Mouse (Mus musculus) left cerebral cortex, adult 2 months (tissue): ENCODE data around the gene Ly6g6d. TPM values are rescaled to one million over a fixed set of nuclear protein-coding genes. Genes with fewer than 3 reads are reported as not detected.
"Not testable (repeated sequence)": the region's sequence is repeated elsewhere in the genome, so short reads cannot be mapped to it uniquely, and the experiment has no call there.

Experiments used
- DNase-seq, 2 experiments: peaks; one replicate each; pipeline ENCODE4 v3.0.0; 2021 to 2022; ENCODE audit warnings: low spot score in 2 of 2, mixed read lengths in 1 of 2; ENCODE audit errors: extremely low spot score in 1 of 2
- H3K27ac ChIP-seq: fragments of 200-600 bp; 2 replicates; pipeline ENCODE4 v1.8.1; 2022
- H3K4me3 ChIP-seq: fragments of 200-600 bp; 2 replicates; pipeline ENCODE4 v1.8.1; 2022
- CTCF ChIP-seq: fragments of 200-600 bp; IDR thresholded peaks from 2 replicates; pipeline ENCODE4 v1.8.1; 2022; ENCODE audit warnings: antibody characterized with exemption, mild to moderate bottlenecking, moderate library complexity
- intact Hi-C: fragments of 180-260 bp; cut with DNase I; formaldehyde crosslinking; loops from one replicate; pipeline ENCODE4 v1.15.1; 2025
- total RNA-seq, 2 experiments: library from RNA; stranded (reverse); gene quantifications; 2 replicates each; pipeline ENCODE4 v1.2.3; 2021

Gene Ly6g6d
- total RNA-seq, 2 experiments from 2014 or later = 0.70 to 1.1 TPM

DNA sequence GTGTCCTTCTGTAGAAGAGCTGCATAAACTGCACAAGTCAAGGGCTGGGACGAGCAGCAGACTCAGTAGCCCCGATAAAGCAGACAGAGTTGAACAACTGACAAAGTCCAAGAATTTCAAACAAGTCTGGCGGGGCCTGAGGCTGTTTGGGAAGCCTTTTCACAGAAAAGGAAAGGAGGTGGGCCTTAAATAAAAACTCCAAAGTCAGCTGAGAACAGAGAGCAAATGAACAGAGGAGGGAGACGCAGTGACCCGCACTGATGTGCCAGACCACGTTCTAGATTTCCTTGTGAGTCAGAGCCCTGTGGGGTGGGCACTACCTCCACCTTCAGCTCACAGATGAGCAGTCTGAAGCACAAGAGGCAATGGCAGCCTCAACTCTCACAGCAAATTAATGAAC lies 43.0 kb downstream of the Ly6g6d start:
- no peak overlapping the region for H3K4me3 ChIP-seq
- H3K27ac ChIP-seq = no peak overlapping the region
- no peak for DNase-seq
- intact Hi-C loops = no loop called here
- no peak for TF ChIP-seq CTCF

DNA sequence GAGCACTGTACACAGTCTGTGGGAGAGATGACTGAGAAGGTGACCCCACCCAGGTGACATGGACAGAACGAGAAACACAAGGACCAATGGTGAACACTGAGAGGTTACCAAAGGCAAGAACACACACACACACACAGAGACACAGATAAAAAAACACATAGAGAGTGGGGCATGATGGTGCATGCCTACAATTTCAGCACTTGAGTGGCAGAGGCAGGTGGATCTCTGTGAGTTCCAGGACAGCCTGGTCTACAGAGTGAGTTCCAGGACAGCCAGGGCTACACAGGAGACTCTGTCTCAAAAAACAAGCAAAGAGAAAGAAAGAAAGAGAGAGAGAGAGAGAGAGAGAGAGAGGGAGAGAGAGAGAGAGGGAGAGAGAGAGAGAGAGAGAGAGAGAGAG lies 44.2 kb downstream of the Ly6g6d start:
- intact Hi-C loops, H3K27ac ChIP-seq, H3K4me3 ChIP-seq, DNase-seq: not testable (repeated sequence)

DNA sequence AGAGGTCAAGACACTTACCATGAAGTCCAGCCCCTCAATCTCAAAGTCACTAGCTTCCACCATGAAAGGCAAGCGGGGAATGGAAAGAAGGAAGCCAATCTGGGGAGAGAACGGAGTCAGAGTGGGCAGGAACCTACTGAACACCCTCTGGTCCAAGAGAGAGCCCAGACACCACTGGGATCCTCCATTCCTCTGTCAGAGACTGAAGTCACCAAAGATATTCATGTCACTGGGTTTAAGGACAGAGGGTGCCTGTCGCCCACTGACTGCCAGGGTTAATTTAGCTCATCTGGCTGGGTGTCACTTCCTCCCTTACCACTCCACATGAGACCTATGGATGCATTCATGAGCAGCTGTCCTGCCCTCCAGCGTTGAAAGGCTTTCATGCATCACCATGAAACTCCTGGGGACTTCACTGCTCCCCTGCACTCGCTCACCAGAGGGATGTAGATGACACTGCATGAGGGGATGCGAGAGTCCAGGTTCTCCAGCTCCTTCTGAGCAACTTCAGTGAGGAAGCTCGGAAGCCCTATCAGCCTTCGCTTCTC lies 45.5 kb downstream of the Ly6g6d start:
- Histone ChIP-seq H3K4me3 (no peak overlapping the region), H3K27ac (no peak overlapping the region)
- TF ChIP-seq CTCF = no peak
- intact Hi-C loops = no loop called here
- no peak for DNase-seq

DNA sequence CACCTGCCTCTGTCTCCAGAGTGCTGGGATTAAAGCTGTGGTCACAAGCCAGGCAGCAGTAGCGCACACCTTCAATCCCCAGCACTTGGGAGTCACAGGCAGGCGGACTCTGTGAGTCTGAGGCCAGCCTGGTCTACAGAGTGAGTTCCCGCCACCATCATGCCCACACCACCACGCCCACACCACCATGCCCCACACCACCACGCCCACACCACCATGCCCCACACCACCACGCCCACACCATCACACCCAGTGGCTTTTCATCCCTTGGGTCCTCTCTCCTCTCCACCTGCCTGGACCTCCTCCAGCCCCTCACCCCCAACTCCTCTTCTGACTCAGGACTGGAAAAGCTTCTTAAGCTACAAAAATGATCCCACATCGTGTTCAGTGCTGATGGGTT lies 46.0 kb downstream of the Ly6g6d start:
- DNase-seq = no peak
- intact Hi-C loops = no loop called here
- no peak overlapping the region for H3K4me3 ChIP-seq
- no peak for TF ChIP-seq CTCF
- H3K27ac ChIP-seq = no peak overlapping the region

DNA sequence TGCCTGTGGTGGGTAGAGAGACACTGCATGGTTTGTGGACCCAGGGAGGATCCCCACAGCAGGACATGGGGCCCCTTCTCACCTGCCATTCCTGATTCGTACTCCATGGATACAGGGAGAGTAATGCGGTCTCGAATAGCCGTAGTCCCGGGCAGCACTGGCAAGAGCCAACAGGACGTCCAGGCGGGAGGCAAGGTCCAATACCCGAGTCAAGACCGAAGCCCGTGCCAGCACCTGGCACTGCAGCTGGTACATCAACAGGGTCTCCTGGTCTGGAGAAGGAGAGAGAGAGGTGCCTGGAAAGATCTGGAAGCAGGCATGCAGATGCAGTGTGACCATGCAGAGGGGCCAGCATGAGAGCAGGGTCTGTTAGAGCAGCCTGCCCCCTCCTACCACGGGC lies 46.6 kb downstream of the Ly6g6d start:
- intact Hi-C loops = no loop called here
- H3K4me3 ChIP-seq = no peak overlapping the region

DNA sequence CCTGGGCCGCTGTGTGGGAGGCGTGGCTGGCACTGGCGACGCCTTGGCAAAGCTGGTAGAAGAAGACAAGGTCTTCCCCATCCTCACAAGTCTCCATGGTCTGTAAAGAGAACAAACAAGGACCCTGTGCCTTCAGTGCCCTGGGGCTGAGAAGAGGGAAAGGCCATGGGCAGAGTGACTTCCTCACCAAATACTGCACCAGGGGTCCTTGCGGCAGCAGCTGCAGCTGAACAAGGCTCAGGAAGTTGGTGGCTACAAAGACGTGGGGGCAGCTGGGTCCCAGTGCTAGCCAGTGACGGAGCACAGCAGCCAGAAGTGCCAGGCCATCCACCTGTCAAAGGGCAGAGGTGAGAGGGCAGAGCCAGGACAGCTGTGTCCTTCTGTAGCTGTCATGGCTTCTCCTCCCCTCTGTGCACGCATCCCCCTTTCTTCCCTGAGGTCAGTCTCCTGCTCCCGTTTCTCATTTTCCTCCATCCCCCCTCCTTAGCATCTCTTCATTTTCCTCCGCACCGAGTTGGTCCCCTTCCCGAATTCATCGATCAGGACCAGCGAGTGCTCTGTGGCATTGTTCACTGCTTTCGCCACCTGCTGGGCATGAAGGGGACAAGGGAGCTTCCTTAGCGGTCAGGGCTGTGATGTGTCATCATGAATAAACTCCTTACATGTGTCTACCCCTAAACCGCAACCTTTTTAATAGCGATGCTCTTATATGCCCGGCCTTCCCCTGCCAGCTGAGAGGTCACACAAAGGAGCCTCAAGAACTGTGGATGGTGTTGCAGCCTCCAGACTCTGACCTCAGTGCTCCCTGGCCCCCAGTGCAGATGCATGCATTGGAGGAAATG lies 48.0 kb downstream of the Ly6g6d start:
- Histone ChIP-seq H3K27ac (no peak overlapping the region), H3K4me3 (no peak overlapping the region)
- no peak for DNase-seq
- intact Hi-C loops = loop anchor here (10.0 kb wide), 1 partner anchor 205 kb away; the partner anchor contains the start of genes Atp6v1g2 and Nfkbil1
- TF ChIP-seq CTCF = peak; percentile 51

More for the DNA sequence above, 46.6 kb downstream of the Ly6g6d start:
- no peak overlapping the region for H3K27ac ChIP-seq
- no peak for DNase-seq
- no peak for TF ChIP-seq CTCF

DNA sequence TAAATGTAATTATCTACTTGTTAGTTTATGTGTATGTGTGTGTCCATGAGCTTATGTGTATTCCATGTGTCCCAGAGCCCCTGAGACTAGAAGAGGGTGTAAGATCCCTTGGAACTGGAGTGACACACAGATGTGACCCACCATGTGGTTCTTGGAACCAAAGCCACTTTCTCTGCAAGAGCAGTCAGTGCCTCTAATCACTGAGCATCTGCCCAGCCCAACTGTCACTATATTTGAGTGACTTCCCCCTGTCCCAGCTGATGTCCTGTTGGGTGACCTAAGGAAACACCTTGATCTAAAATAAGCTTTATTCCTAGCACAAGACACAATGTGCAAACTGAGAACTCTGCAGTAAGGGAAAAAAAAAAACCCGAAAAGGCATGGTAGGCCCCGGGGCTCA lies 49.5 kb downstream of the Ly6g6d start:
- H3K4me3 ChIP-seq = no peak overlapping the region
- no peak for DNase-seq
- no peak for TF ChIP-seq CTCF
- no peak overlapping the region for H3K27ac ChIP-seq
- intact Hi-C loops = loop anchor here (10.0 kb wide), 1 partner anchor 206 kb away; the partner anchor contains the start of genes Atp6v1g2 and Nfkbil1

DNA sequence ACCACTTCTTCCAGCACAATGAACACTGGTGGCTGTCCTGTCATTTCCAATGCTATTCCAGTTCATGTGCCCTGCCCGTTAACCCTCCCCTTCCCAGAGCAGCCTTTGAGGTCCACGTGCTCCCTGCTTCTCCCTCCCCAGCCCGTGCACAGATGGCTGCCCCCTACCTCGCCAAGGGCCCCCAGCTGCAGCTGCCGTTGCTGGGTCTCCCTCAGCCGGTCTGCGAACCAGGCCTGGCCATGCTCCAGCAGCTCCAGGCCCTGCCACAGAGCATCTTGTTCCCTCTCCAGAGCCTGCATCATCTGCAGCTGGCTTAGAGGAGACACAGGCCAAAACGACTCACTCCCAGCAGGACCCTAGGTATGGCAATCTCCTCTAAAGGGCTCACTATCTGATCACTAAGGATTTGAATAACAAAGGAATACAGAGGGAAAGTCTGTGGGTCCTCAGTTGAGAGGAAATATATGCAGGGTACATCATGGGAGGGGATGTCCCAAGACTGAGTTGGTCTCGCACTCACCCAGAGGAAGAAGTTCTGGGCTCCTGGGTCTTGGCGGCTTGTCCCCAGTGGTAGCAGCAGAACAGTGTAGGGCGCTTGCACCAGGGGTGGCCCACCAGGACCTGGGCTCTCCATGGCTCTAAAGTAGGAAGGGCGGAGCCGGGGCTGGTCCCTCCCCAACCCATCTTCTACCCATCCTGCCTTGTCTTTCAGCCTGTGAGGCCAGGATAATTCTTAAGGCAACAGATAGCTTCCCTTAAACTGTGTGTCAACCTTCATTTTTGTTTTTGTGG lies 50.4 kb downstream of the Ly6g6d start, which contains the start of gene Sapcd1:
Gene Sapcd1, minus strand, starts transcription at position 740 of the 792 bp plus-strand sequence.
- H3K27ac ChIP-seq = no peak within 1 kb of the TSS
- TF ChIP-seq CTCF = no peak
- H3K4me3 ChIP-seq = no peak within 1 kb of the TSS
- intact Hi-C loops = loop anchor here (10.0 kb wide), 1 partner anchor 207 kb away; the partner anchor contains the start of genes Atp6v1g2 and Nfkbil1
- DNase-seq = peak in 1 of 2 experiments; percentile 36

DNA sequence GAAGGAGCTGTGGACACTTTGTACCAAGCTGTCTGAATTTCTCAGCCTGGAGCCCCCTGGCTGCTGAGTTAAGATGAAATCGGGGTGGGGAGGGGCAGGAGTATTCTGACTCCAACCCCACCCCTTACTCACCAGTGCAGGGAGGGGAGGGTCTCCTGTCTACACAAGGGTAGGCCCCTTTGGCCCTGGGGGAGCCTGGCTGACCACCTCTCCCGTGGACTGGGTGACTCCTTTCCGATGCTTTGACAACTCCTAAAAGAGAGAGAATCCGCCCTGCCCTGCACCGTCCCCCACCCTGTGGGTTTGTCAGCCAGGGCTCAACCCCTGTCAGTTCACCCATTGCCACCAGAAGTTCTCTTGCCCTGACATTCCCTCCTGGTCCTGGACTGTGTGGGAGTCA lies 51.7 kb downstream of the Ly6g6d start:
- H3K27ac ChIP-seq = no peak overlapping the region
- no peak overlapping the region for H3K4me3 ChIP-seq
- TF ChIP-seq CTCF = no peak
- intact Hi-C loops = loop anchor here (10.0 kb wide), 1 partner anchor 209 kb away; the partner anchor contains the start of genes Atp6v1g2 and Nfkbil1
- DNase-seq = no peak

DNA sequence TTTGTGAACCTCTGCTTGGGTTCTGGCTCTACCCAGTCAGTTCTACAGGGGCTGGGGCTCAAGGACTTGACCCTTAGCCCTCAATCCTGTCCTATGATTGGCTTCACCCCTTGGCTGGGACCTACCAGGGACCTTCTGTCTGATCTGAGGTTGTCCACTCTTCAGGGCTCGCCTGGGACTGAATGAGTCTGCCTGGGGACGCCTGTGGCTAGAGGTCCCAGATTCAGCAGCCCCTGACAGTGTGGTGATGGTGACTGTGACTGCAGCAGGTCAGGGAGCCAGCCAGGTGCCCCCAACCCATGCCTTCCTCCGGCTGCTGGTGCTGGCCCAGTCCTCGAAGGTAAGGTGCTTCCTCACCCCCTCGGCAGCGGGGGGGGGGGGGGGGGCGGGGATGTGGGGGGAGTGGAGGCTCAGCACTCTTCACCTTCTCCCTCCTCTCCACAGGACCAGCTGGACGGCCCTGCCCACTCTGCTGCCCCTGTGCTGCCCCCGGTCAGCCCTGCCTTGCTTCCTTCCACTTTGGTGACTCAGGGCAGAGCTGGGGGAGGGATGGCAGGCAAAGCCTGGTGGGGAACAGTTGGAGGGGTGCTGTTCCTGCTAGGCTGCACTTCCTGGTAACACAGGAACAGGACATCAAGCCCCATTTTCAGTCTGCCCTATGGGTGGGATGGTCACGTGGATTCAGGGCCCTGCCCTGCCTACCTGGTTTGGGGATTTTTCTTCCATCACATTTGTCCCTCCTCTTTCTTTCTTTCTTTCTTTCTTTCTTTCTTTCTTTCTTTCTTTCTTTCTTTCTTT lies 53.0 kb downstream of the Ly6g6d start:
- Histone ChIP-seq H3K4me3 (no peak overlapping the region), H3K27ac (no peak overlapping the region)
- intact Hi-C loops = loop anchor here (10.0 kb wide), 1 partner anchor 210 kb away; the partner anchor contains the start of genes Atp6v1g2 and Nfkbil1
- TF ChIP-seq CTCF = no peak
- DNase-seq = no peak

DNA sequence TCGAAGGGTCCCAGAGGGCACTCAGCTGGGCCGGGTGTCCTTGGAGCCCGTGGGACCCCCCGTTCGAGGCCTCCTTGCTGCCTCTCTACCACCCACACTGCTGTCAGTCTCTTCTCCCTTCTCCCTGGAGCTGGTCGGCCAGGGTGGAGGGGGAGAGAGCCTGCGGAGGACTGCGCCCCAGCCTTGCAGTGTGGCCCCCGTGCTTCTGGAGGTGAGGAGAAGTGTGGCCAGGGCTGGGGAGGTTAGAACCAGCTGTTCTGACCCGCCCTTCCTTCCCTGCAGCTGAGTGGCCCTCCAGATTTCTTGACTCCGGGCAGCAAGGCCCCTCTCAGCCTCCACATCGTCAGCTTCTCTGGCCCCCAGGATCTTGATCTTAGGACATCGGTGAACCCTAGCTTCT lies 53.6 kb downstream of the Ly6g6d start:
- no peak for TF ChIP-seq CTCF
- Histone ChIP-seq H3K27ac (no peak overlapping the region), H3K4me3 (no peak overlapping the region)
- no peak for DNase-seq
- intact Hi-C loops = loop anchor here (10.0 kb wide), 1 partner anchor 211 kb away; the partner anchor contains the start of genes Atp6v1g2 and Nfkbil1
